Comparison of ENCODE assay signal across 1 mouse cellular context in genomic region chr12:102703441-102703840, GRCm38 (mm10).
A peak's percentile ranks its signal among the peaks of the same experiment; 100 is the strongest.
TF ChIP-seq lines count a peak whose summit lies in the region.

No protein-coding gene starts in this region.

TF ChIP-seq in MEL, 35 proteins besides CTCF, POLR2A, EP300 and RAD21:
- TF ChIP-seq RCOR1 (IDR thresholded peaks at IDR 0.05; ENCODE audit: low read depth, low read length): no peak
- no peak for TF ChIP-seq ETS1 (IDR thresholded peaks at IDR 0.05; ENCODE audit: low read depth, low read length)
- TF ChIP-seq TBP (IDR thresholded peaks at IDR 0.05; ENCODE audit: low read depth, low read length): 0 out of 2 replicates have a peak, but pooled peaks have one; percentile 9
- TF ChIP-seq SIN3A (IDR thresholded peaks at IDR 0.05; ENCODE audit: low read length): 0 out of 2 replicates have a peak, but pooled peaks have one; percentile 1
- no peak for TF ChIP-seq MXI1 (IDR thresholded peaks at IDR 0.05; ENCODE audit: low read depth, low read length)
